Mouse (Mus musculus) forebrain, embryonic 11.5 days (tissue): ENCODE results near the gene Plxna3. TPM values are rescaled to one million over a fixed set of nuclear protein-coding genes. Genes with fewer than 3 reads are reported as not detected.

Experiments used
- ATAC-seq: fragments of 200-750 bp; cut with Nextera tagmentation; replicated peaks from 2 replicates; pipeline ENCODE4 v1.8.0; 2017; ENCODE audit warnings: moderate TSS enrichment; ENCODE audit not compliant: low FRiP score
- DNase-seq: peaks from one replicate; pipeline ENCODE4 v3.0.0-alpha.2; 2017; ENCODE audit warnings: low spot score
- H3K27ac ChIP-seq: fragments of 300-500 bp; sonication (generic); 2 replicates; pipeline ENCODE4 v1.5.1; 2014; ENCODE audit warnings: low read depth, low read length
- H3K27me3 ChIP-seq: fragments of 300-500 bp; sonication (generic); 2 replicates; pipeline ENCODE4 v1.6.1; 2014; ENCODE audit warnings: mild to moderate bottlenecking, low read length, mixed read lengths; ENCODE audit not compliant: control insufficient read depth, insufficient read depth
- H3K36me3 ChIP-seq: fragments of 300-500 bp; sonication (generic); 2 replicates; pipeline ENCODE4 v1.6.1; 2014; ENCODE audit warnings: mild to moderate bottlenecking, low read length, moderate library complexity, mixed read lengths; ENCODE audit not compliant: control insufficient read depth, insufficient read depth
- H3K4me1 ChIP-seq: fragments of 300-500 bp; sonication (generic); replicated peaks from 2 replicates; pipeline ENCODE4 v1.6.1; 2014; ENCODE audit warnings: low read length, mixed read lengths; ENCODE audit not compliant: control insufficient read depth, insufficient read depth
- H3K4me2 ChIP-seq: fragments of 300-500 bp; sonication (generic); 2 replicates; pipeline ENCODE4 v1.6.1; 2014; ENCODE audit warnings: low read depth, mild to moderate bottlenecking, low read length, moderate library complexity, mixed read lengths; ENCODE audit not compliant: severe bottlenecking
- H3K4me3 ChIP-seq: fragments of 300-500 bp; sonication (generic); 2 replicates; pipeline ENCODE4 v1.5.1; 2014; ENCODE audit warnings: low read depth, low read length
- H3K9ac ChIP-seq: fragments of 300-500 bp; sonication (generic); 2 replicates; pipeline ENCODE4 v1.6.1; 2014; ENCODE audit warnings: low read length
- H3K9me3 ChIP-seq: fragments of 300-500 bp; sonication (generic); 2 replicates; pipeline ENCODE4 v1.6.1; 2016; ENCODE audit warnings: low read length, mixed read lengths; ENCODE audit not compliant: control insufficient read depth
- WGBS: fragments of 180-500 bp; shearing (Covaris S2); extraction: QIAGEN DNeasy Blood & Tissue Kit; methylation state at CpG from one replicate; pipeline ENCODE4 v1.1.7; 2014; 5-methylcytosine and 5-hydroxymethylcytosine counted together
- microRNA-seq: library from miRNA; unstranded; fragments of <30 nt; microRNA quantifications from one replicate; pipeline ENCODE4, GENCODE M21; 2016; ENCODE audit not compliant: insufficient number of aligned reads
- polyA plus RNA-seq: library from polyadenylated mRNA; unstranded; fragments of >200 nt; fragmentation: Nextera tagmentation; extraction: Ambion mirVana; gene quantifications from 2 replicates; pipeline ENCODE4 v1.2.1, GENCODE M21; 2014

Gene Plxna3
- polyA plus RNA-seq, 1 experiment from 2014 or later = 28.3 TPM

DNA sequence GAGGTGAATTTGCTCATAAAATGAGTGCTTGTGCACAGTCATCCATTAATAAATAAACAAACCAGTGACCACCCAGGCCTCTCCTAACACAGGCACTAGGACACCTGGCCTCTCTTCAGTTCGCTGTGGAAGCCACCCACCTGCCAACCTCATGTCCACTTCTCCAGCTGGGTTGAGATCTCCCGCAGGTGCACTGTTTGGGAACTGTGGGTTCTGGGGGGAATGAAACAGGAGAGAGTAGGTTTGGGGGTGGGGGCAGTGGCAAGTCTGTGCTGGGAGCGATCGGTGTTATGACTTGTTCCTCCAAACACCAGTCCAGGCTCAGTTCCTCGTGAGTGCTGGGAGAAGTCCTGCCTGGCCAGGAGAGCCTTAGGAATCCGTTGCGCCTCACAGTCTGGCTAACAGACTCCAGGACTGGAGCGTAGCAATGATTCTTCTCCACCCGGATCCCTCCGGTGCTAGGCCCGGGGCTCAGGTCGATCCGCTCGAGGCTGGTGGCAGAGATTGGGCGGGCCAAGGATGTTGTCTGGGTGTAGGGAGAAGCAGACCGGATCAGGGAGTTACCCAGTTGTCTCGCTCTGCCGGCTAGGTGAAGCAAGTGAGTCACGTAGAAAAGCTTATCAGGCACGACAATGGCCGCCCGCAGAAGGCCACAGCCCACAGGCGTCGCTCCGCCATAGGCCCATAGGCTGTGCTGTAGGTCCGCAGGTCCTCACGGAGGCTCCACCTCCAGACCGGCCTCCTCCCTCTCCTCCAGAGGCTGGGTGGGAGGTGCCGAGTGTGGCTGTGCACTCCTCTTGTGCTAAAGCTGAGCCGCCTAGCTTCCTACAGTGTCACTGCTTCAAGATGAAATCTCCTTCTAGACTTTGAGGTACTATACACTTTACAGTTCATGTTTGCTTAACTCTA, 63.9 kb downstream of the Plxna3 start, which contains the start of the genes Fam3a and Ikbkg:
Fam3a (minus strand) TSS at position 738 of the 909 bp plus-strand sequence.
Ikbkg (plus strand) TSS at position 756 of the 909 bp plus-strand sequence.
- Histone ChIP-seq H3K4me3 (peak within 1 kb of the TSS; percentile 42), H3K4me1 (no peaks in the 10 kb centered on the region), H3K4me2 (peak within 1 kb of the TSS; percentile 64), H3K9me3 (no peaks in the 10 kb centered on the region), H3K36me3 (no peaks in the 10 kb centered on the region), H3K27me3 (no peaks in the 10 kb centered on the region), H3K27ac (0 out of 2 replicates have a peak within 1 kb of the TSS, but pooled peaks have one; percentile 46), H3K9ac (peak within 1 kb of the TSS; percentile 73)
- DNase-seq = peak; percentile 87
- 14% methylated on average over 30 of the region's 30 CpGs for WGBS
- ATAC-seq = peak; percentile 100

Small RNAs within 50 kb of the gene (microRNA-seq; reads per million reads assigned to microRNA genes)
- not detected for gene Mir7092

Other genes with a start within 250 kb of the Plxna3 start
- not detected in 2 replicates for gene Opn1mw, start 201.6 kb upstream of the Plxna3 start, polyA plus RNA-seq
- 17.0 and 19.8 TPM in 2 replicates for gene Mecp2, start 193.7 kb upstream of the Plxna3 start, polyA plus RNA-seq
- not detected in 2 replicates for gene Tex28, start 161.2 kb upstream of the Plxna3 start, polyA plus RNA-seq
- 0.28 TPM in 1 of 2 replicates, not detected in the other for gene Tktl1, start 151.8 kb upstream of the Plxna3 start, polyA plus RNA-seq
- gene Flna, start 79.2 kb upstream of the Plxna3 start, polyA plus RNA-seq = 242 and 249 TPM in 2 replicates
- gene Emd, start 74.4 kb upstream of the Plxna3 start, polyA plus RNA-seq = 27.0 and 28.0 TPM in 2 replicates
- gene Rpl10, start 58.3 kb upstream of the Plxna3 start, polyA plus RNA-seq = 614 and 677 TPM in 2 replicates
- 58.1 and 64.3 TPM in 2 replicates for gene Taz, start 47.2 kb upstream of the Plxna3 start, polyA plus RNA-seq
- gene Dnase1l1, start 46.7 kb upstream of the Plxna3 start, polyA plus RNA-seq = 3.5 and 5.2 TPM in 2 replicates
- gene Atp6ap1, start 32.0 kb upstream of the Plxna3 start, polyA plus RNA-seq = 82.1 and 86.5 TPM in 2 replicates
- 396 and 419 TPM in 2 replicates for gene Gdi1, start 24.1 kb upstream of the Plxna3 start, polyA plus RNA-seq
- 62.5 and 65.6 TPM in 2 replicates for gene Fam50a, start 16.0 kb upstream of the Plxna3 start, polyA plus RNA-seq
- gene Lage3, start 24.6 kb downstream of the Plxna3 start, polyA plus RNA-seq = 118 and 121 TPM in 2 replicates
- 72.8 and 72.9 TPM in 2 replicates for gene Ubl4a, start 44.2 kb downstream of the Plxna3 start, polyA plus RNA-seq
- 8.6 and 9.9 TPM in 2 replicates for gene Slc10a3, start 44.3 kb downstream of the Plxna3 start, polyA plus RNA-seq
- 27.3 and 27.6 TPM in 2 replicates for gene Fam3a, start 64.2 kb downstream of the Plxna3 start, polyA plus RNA-seq
- gene Ikbkg, start 64.2 kb downstream of the Plxna3 start, polyA plus RNA-seq = 22.2 and 22.9 TPM in 2 replicates
- gene G6pdx, start 100.1 kb downstream of the Plxna3 start, polyA plus RNA-seq = 55.7 and 59.8 TPM in 2 replicates
- not detected in 2 replicates for gene Gm6880, start 152.3 kb downstream of the Plxna3 start, polyA plus RNA-seq
- gene Olfr1326-ps1, start 245.8 kb downstream of the Plxna3 start, polyA plus RNA-seq = not detected in 2 replicates